Mouse (Mus musculus) bone marrow, adult 2 months (tissue): ENCODE data around the gene Ccdc148.

Experiments used
- CTCF ChIP-seq: fragments of 200-500 bp; IDR thresholded peaks from 2 replicates; pipeline ENCODE4 v1.5.1; 2011; ENCODE audit warnings: low read length, control low read depth; ENCODE audit not compliant: control insufficient read depth, insufficient read depth
- POLR2A ChIP-seq: fragments of 200-500 bp; IDR thresholded peaks from 2 replicates; pipeline ENCODE4 v1.6.1; 2011; ENCODE audit warnings: low read depth, mild to moderate bottlenecking, control low read depth, low read length, borderline replicate concordance; ENCODE audit not compliant: control insufficient read depth

- TF ChIP-seq CTCF (no peak), POLR2A (no peak)
These were observed 9.2 kb upstream of the Ccdc148 start for GRCm38 (mm10) chr2:59169572-59170207.
